Mouse (Mus musculus): ENCODE results near the gene Prss32.
A peak's percentile ranks its signal among the peaks of the same experiment; 100 is the strongest.

GRCm38 (mm10) chr17:23841145-23841544 is 2.5 kb upstream of the Prss32 start:
- TF ChIP-seq CTCF (IDR thresholded peaks at IDR 0.05; ENCODE audit: extremely low read depth, insufficient read depth, low read length) (peak; percentile 42), POLR2A (IDR thresholded peaks at IDR 0.05; ENCODE audit: extremely low read depth, insufficient read depth, low read length) (no peak)

Data from cortical plate, adult 2 months (tissue).